Mouse (Mus musculus): ENCODE measurements at regions not wholly inside any gene's neighbourhood (a gene's known extent, or its start where the extent isn't known, plus 50 kb on each side); places are given as distances from the start of the nearest gene placed in this dataset.
A peak's percentile ranks its signal among the peaks of the same experiment; 100 is the strongest.

GRCm38 (mm10) chr1:143464863-143465262, 175.6 kb upstream of the B3galt2 start:
- WGBS: 63% methylated on average over 2 of the region's 2 CpGs

GRCm38 (mm10) chr1:143466092-143466491, 174.4 kb upstream of the B3galt2 start:
- Histone ChIP-seq H3K36me3 (ENCODE audit: control insufficient read depth, insufficient read depth, low read length) (no peaks in the 10 kb centered on the region), H3K27ac (replicated peaks; ENCODE audit: low read depth, low read length) (no peak overlapping the region), H3K9ac (ENCODE audit: low read depth, low read length) (no peak overlapping the region), H3K9me3 (ENCODE audit: control insufficient read depth, low read length) (no peaks in the 10 kb centered on the region), H3K4me1 (ENCODE audit: control insufficient read depth, insufficient read depth, low read length) (no peaks in the 10 kb centered on the region), H3K27me3 (replicated peaks; ENCODE audit: control insufficient read depth, insufficient read depth, low read length) (no peaks in the 10 kb centered on the region), H3K4me3 (ENCODE audit: low read depth, low read length) (no peak overlapping the region), H3K4me2 (ENCODE audit: low read depth, low read length) (no peak overlapping the region)
- WGBS: 91% methylated on average over 3 of the region's 3 CpGs
- no peak for DNase-seq (ENCODE audit: low spot score)
- ATAC-seq (ENCODE audit: low read depth): no peak

More at GRCm38 (mm10) chr1:143464863-143465262, 175.6 kb upstream of the B3galt2 start:
- no peak overlapping the region for H3K4me2 ChIP-seq (ENCODE audit: low read depth, low read length)
- H3K36me3 ChIP-seq (ENCODE audit: control insufficient read depth, insufficient read depth, low read length): no peaks in the 10 kb centered on the region
- H3K4me1 ChIP-seq (ENCODE audit: control insufficient read depth, insufficient read depth, low read length): no peaks in the 10 kb centered on the region
- no peak for ATAC-seq (ENCODE audit: low read depth)
- no peak for DNase-seq (ENCODE audit: low spot score)
- no peak overlapping the region for H3K27ac ChIP-seq (replicated peaks; ENCODE audit: low read depth, low read length)
- no peak overlapping the region for H3K4me3 ChIP-seq (ENCODE audit: low read depth, low read length)
- H3K9me3 ChIP-seq (ENCODE audit: control insufficient read depth, low read length): no peaks in the 10 kb centered on the region
- H3K9ac ChIP-seq (ENCODE audit: low read depth, low read length): no peak overlapping the region
- H3K27me3 ChIP-seq (replicated peaks; ENCODE audit: control insufficient read depth, insufficient read depth, low read length): no peaks in the 10 kb centered on the region

- no peaks in the 10 kb centered on the region for H3K27me3 ChIP-seq (replicated peaks; ENCODE audit: control insufficient read depth, insufficient read depth, low read length)
- whole genome bisulfite sequencing: 86% methylated on average over 2 of the region's 2 CpGs
- no peaks in the 10 kb centered on the region for H3K4me1 ChIP-seq (ENCODE audit: control insufficient read depth, insufficient read depth, low read length)
- no peak overlapping the region for H3K9ac ChIP-seq (ENCODE audit: low read depth, low read length)
- H3K36me3 ChIP-seq (ENCODE audit: control insufficient read depth, insufficient read depth, low read length): no peaks in the 10 kb centered on the region
- ATAC-seq (ENCODE audit: low read depth) (no peak), DNase-seq (ENCODE audit: low spot score) (no peak)
- H3K27ac ChIP-seq (replicated peaks; ENCODE audit: low read depth, low read length): no peak overlapping the region
- no peak overlapping the region for H3K4me3 ChIP-seq (ENCODE audit: low read depth, low read length)
- no peak overlapping the region for H3K4me2 ChIP-seq (ENCODE audit: low read depth, low read length)
- H3K9me3 ChIP-seq (ENCODE audit: control insufficient read depth, low read length): no peaks in the 10 kb centered on the region
Observed at GRCm38 (mm10) chr1:143475329-143475728, 165.1 kb upstream of the B3galt2 start.

GRCm38 (mm10) chr1:143483345-143483744, 157.1 kb upstream of the B3galt2 start:
- Histone ChIP-seq H3K4me1 (ENCODE audit: control insufficient read depth, insufficient read depth, low read length) (no peaks in the 10 kb centered on the region), H3K27ac (replicated peaks; ENCODE audit: low read depth, low read length) (no peak overlapping the region), H3K4me2 (ENCODE audit: low read depth, low read length) (no peak overlapping the region), H3K36me3 (ENCODE audit: control insufficient read depth, insufficient read depth, low read length) (no peaks in the 10 kb centered on the region), H3K27me3 (replicated peaks; ENCODE audit: control insufficient read depth, insufficient read depth, low read length) (no peaks in the 10 kb centered on the region), H3K9me3 (ENCODE audit: control insufficient read depth, low read length) (no peaks in the 10 kb centered on the region), H3K9ac (ENCODE audit: low read depth, low read length) (no peak overlapping the region), H3K4me3 (ENCODE audit: low read depth, low read length) (no peak overlapping the region)
- no peak for ATAC-seq (ENCODE audit: low read depth)
- 88% methylated on average over 4 of the region's 4 CpGs for whole genome bisulfite sequencing
- no peak for DNase-seq (ENCODE audit: low spot score)

GRCm38 (mm10) chr1:143484936-143485335, 155.5 kb upstream of the B3galt2 start:
- ATAC-seq (ENCODE audit: low read depth): no peak
- Histone ChIP-seq H3K9me3 (ENCODE audit: control insufficient read depth, low read length) (no peaks in the 10 kb centered on the region), H3K4me3 (ENCODE audit: low read depth, low read length) (no peak overlapping the region), H3K9ac (ENCODE audit: low read depth, low read length) (no peak overlapping the region), H3K4me2 (ENCODE audit: low read depth, low read length) (no peak overlapping the region), H3K4me1 (ENCODE audit: control insufficient read depth, insufficient read depth, low read length) (no peaks in the 10 kb centered on the region), H3K27me3 (replicated peaks; ENCODE audit: control insufficient read depth, insufficient read depth, low read length) (no peaks in the 10 kb centered on the region), H3K27ac (replicated peaks; ENCODE audit: low read depth, low read length) (no peak overlapping the region), H3K36me3 (ENCODE audit: control insufficient read depth, insufficient read depth, low read length) (no peaks in the 10 kb centered on the region)
- no peak for DNase-seq (ENCODE audit: low spot score)
- 90% methylated on average over 1 of the region's 1 CpGs for WGBS

GRCm38 (mm10) chr1:143497092-143497491, 143.4 kb upstream of the B3galt2 start:
- Histone ChIP-seq H3K9ac (ENCODE audit: low read depth, low read length) (no peak overlapping the region), H3K9me3 (ENCODE audit: control insufficient read depth, low read length) (no peaks in the 10 kb centered on the region), H3K27me3 (replicated peaks; ENCODE audit: control insufficient read depth, insufficient read depth, low read length) (no peaks in the 10 kb centered on the region), H3K4me1 (ENCODE audit: control insufficient read depth, insufficient read depth, low read length) (no peaks in the 10 kb centered on the region), H3K4me2 (ENCODE audit: low read depth, low read length) (no peak overlapping the region), H3K27ac (replicated peaks; ENCODE audit: low read depth, low read length) (no peak overlapping the region), H3K4me3 (ENCODE audit: low read depth, low read length) (no peak overlapping the region), H3K36me3 (ENCODE audit: control insufficient read depth, insufficient read depth, low read length) (no peaks in the 10 kb centered on the region)
- 57% methylated on average over 8 of the region's 8 CpGs for WGBS
- ATAC-seq (ENCODE audit: low read depth) (no peak), DNase-seq (ENCODE audit: low spot score) (no peak)

GRCm38 (mm10) chr1:143503436-143504065, 136.9 kb upstream of the B3galt2 start:
- Histone ChIP-seq H3K27ac (replicated peaks; ENCODE audit: low read depth, low read length) (no peak overlapping the region; the same call in 1 of the 2 replicates), H3K36me3 (ENCODE audit: control insufficient read depth, insufficient read depth, low read length) (no peaks in the 10 kb centered on the region), H3K4me1 (ENCODE audit: control insufficient read depth, insufficient read depth, low read length) (peaks cover 5% of the 10 kb centered on the region; the same call in 1 of the 2 replicates), H3K27me3 (replicated peaks; ENCODE audit: control insufficient read depth, insufficient read depth, low read length) (no peaks in the 10 kb centered on the region), H3K4me2 (ENCODE audit: low read depth, low read length) (peak overlapping the region; percentile 26), H3K9ac (ENCODE audit: low read depth, low read length) (no peak overlapping the region), H3K4me3 (ENCODE audit: low read depth, low read length) (no peak overlapping the region), H3K9me3 (ENCODE audit: control insufficient read depth, low read length) (no peaks in the 10 kb centered on the region)
- peak; percentile 79 for DNase-seq (ENCODE audit: low spot score)
- peak; percentile 94 for ATAC-seq (ENCODE audit: low read depth)
- WGBS: 18% methylated on average over 11 of the region's 11 CpGs

- ATAC-seq (ENCODE audit: low read depth): no peak
- Histone ChIP-seq H3K27ac (replicated peaks; ENCODE audit: low read depth, low read length) (no peak overlapping the region), H3K9me3 (ENCODE audit: control insufficient read depth, low read length) (no peaks in the 10 kb centered on the region), H3K4me1 (ENCODE audit: control insufficient read depth, insufficient read depth, low read length) (peaks cover 5% of the 10 kb centered on the region; the same call in 1 of the 2 replicates), H3K36me3 (ENCODE audit: control insufficient read depth, insufficient read depth, low read length) (no peaks in the 10 kb centered on the region), H3K27me3 (replicated peaks; ENCODE audit: control insufficient read depth, insufficient read depth, low read length) (no peaks in the 10 kb centered on the region), H3K9ac (ENCODE audit: low read depth, low read length) (no peak overlapping the region), H3K4me3 (ENCODE audit: low read depth, low read length) (no peak overlapping the region), H3K4me2 (ENCODE audit: low read depth, low read length) (no peak overlapping the region)
- DNase-seq (ENCODE audit: low spot score): no peak
- WGBS: 59% methylated on average over 3 of the region's 3 CpGs
Observed at GRCm38 (mm10) chr1:143504066-143504440, 136.4 kb upstream of the B3galt2 start.

GRCm38 (mm10) chr1:143505318-143505717, 135.1 kb upstream of the B3galt2 start:
- Histone ChIP-seq H3K9ac (ENCODE audit: low read depth, low read length) (no peak overlapping the region), H3K27ac (replicated peaks; ENCODE audit: low read depth, low read length) (no peak overlapping the region), H3K4me3 (ENCODE audit: low read depth, low read length) (no peak overlapping the region), H3K27me3 (replicated peaks; ENCODE audit: control insufficient read depth, insufficient read depth, low read length) (no peaks in the 10 kb centered on the region), H3K9me3 (ENCODE audit: control insufficient read depth, low read length) (no peaks in the 10 kb centered on the region), H3K4me1 (ENCODE audit: control insufficient read depth, insufficient read depth, low read length) (peaks cover 5% of the 10 kb centered on the region; the same call in 1 of the 2 replicates), H3K4me2 (ENCODE audit: low read depth, low read length) (no peak overlapping the region), H3K36me3 (ENCODE audit: control insufficient read depth, insufficient read depth, low read length) (no peaks in the 10 kb centered on the region)
- ATAC-seq (ENCODE audit: low read depth) (no peak), DNase-seq (ENCODE audit: low spot score) (no peak)
- 90% methylated on average over 1 of the region's 1 CpGs for WGBS

Data from embryonic facial prominence, embryonic 14.5 days (tissue).